Mouse (Mus musculus) erythroblast, embryonic 14.5 days (primary cell): ENCODE measurements around the gene Vwa3b. TPM values are rescaled to one million over a fixed set of nuclear protein-coding genes. Genes with fewer than 3 reads are reported as not detected.

Experiments used
- H3K27me3 ChIP-seq: 2 replicates; pipeline ENCODE4 v1.6.1; 2012; ENCODE audit warnings: inconsistent platforms; ENCODE audit not compliant: control insufficient read depth
- H3K36me3 ChIP-seq: 2 replicates; pipeline ENCODE4 v1.6.1; 2012; ENCODE audit warnings: mild to moderate bottlenecking, inconsistent platforms; ENCODE audit not compliant: control insufficient read depth
- H3K4me1 ChIP-seq: 2 replicates; pipeline ENCODE4 v1.6.1; 2012; ENCODE audit warnings: inconsistent platforms; ENCODE audit not compliant: control insufficient read depth
- H3K4me3 ChIP-seq: replicated peaks from 2 replicates; pipeline ENCODE3; 2012; ENCODE audit warnings: moderate library complexity, mild to moderate bottlenecking, inconsistent platforms
- H3K9me3 ChIP-seq: 2 replicates; pipeline ENCODE4 v1.6.1; 2012; ENCODE audit warnings: low read length, inconsistent platforms, mixed read lengths; ENCODE audit not compliant: control insufficient read depth
- GATA1 ChIP-seq: IDR thresholded peaks from 2 replicates; pipeline ENCODE4 v1.6.1; 2012; ENCODE audit warnings: low read length, inconsistent platforms, mixed read lengths
- TAL1 ChIP-seq: IDR thresholded peaks from 3 replicates; pipeline ENCODE4 v1.6.1; 2012; ENCODE audit warnings: low read length, inconsistent platforms, mixed read lengths
- polyA plus RNA-seq: library from polyadenylated mRNA; stranded (reverse); fragments of >175 nt; gene quantifications from 2 replicates; pipeline ENCODE4 v1.2.3, GENCODE M21; 2012

Vwa3b gene
- polyA plus RNA-seq, 1 experiment, result not detected

DNA sequence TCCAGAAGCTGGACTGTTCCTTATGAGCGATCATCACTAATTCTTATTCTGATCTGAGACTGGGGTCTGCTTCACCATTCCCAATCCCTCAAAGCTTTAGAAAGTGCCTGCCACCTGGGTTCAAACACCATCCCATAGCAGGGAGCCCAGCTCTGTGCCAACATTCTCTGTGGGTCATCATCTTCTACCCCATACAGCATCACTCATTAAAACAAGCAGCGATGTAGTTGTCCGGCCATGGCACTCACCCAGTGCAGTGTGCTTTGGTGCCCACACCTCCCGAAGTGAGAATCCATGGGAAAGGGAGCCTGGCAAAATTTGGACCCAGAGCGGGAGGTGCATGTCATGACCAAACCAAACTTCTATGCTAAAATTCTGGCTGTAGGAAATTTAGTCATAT lies 193.2 kb downstream of the Vwa3b start:
- TF ChIP-seq GATA1 (no peak), TAL1 (no peak)
- no peaks in the 10 kb centered on the region for H3K36me3 ChIP-seq
- peaks cover 4% of the 10 kb centered on the region for H3K27me3 ChIP-seq
- H3K4me1 ChIP-seq, result no peaks in the 10 kb centered on the region
- no peak overlapping the region for H3K4me3 ChIP-seq
- H3K9me3 ChIP-seq, result no peaks in the 10 kb centered on the region

GRCm38 (mm10) chr1:37220134-37220907 lies 193.9 kb downstream of the Vwa3b start:
- no peaks in the 10 kb centered on the region for H3K9me3 ChIP-seq
- no peaks in the 10 kb centered on the region for H3K36me3 ChIP-seq
- peaks cover 4% of the 10 kb centered on the region for H3K27me3 ChIP-seq
- H3K4me3 ChIP-seq, result no peak overlapping the region
- TF ChIP-seq TAL1 (no peak), GATA1 (no peak)
- H3K4me1 ChIP-seq, result no peaks in the 10 kb centered on the region

- no peaks in the 10 kb centered on the region for H3K36me3 ChIP-seq
- no peaks in the 10 kb centered on the region for H3K4me1 ChIP-seq
- TF ChIP-seq TAL1 (no peak), GATA1 (no peak)
- H3K27me3 ChIP-seq, result peaks cover 4% of the 10 kb centered on the region
- no peak overlapping the region for H3K4me3 ChIP-seq
- no peaks in the 10 kb centered on the region for H3K9me3 ChIP-seq
Measured at GRCm38 (mm10) chr1:37222002-37222401, 195.6 kb downstream of the Vwa3b start.

- H3K27me3 ChIP-seq, result no peaks in the 10 kb centered on the region
- H3K36me3 ChIP-seq, result no peaks in the 10 kb centered on the region
- H3K4me3 ChIP-seq, result no peak overlapping the region
- H3K4me1 ChIP-seq, result no peaks in the 10 kb centered on the region
- H3K9me3 ChIP-seq, result peaks cover 11% of the 10 kb centered on the region
- TF ChIP-seq GATA1 (no peak), TAL1 (no peak)
Measured at GRCm38 (mm10) chr1:37230404-37230803, 204.0 kb downstream of the Vwa3b start.

DNA sequence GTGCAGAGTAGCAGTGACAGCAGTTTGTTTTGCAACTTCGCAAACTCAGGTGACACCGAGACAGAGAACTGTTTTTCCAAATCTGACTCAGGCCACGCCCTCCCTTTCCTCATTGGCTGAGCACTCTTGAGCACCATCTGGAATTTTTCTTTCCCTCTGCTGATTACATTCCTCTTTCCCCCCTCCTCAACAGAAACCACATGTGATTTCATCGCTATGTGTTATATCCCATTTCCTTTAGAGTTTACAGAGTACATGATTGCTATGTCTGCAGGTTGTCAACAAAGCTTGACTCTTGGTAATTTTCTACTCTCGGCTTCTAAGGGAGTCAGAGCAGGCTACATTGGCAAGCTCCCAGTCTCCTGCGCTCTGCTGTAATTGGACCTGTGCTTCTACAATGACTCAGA lies 204.9 kb downstream of the Vwa3b start:
- Histone ChIP-seq H3K4me1 (no peaks in the 10 kb centered on the region), H3K4me3 (no peak overlapping the region), H3K27me3 (no peaks in the 10 kb centered on the region), H3K36me3 (no peaks in the 10 kb centered on the region), H3K9me3 (peaks cover 11% of the 10 kb centered on the region)
- TF ChIP-seq TAL1, result no peak
- no peak for TF ChIP-seq GATA1

Other genes with a start within 250 kb of the Vwa3b start
- 7.8 and 8.1 TPM in 2 replicates for gene Tmem131, start 82.9 kb upstream of the Vwa3b start, polyA plus RNA-seq
- not detected in 2 replicates for gene Cnga3, start 187.8 kb downstream of the Vwa3b start, polyA plus RNA-seq